Mouse (Mus musculus) liver, embryonic 14.5 days (tissue): ENCODE data around the gene Adamts6.

Experiments used
- CTCF ChIP-seq: IDR thresholded peaks from 2 replicates; pipeline ENCODE4 v1.5.1; 2016; ENCODE audit warnings: antibody characterized with exemption, low read depth, control low read depth
- EP300 ChIP-seq: IDR thresholded peaks from 2 replicates; pipeline ENCODE4 v1.6.1; 2016; ENCODE audit warnings: antibody characterized with exemption, low read depth

DNA sequence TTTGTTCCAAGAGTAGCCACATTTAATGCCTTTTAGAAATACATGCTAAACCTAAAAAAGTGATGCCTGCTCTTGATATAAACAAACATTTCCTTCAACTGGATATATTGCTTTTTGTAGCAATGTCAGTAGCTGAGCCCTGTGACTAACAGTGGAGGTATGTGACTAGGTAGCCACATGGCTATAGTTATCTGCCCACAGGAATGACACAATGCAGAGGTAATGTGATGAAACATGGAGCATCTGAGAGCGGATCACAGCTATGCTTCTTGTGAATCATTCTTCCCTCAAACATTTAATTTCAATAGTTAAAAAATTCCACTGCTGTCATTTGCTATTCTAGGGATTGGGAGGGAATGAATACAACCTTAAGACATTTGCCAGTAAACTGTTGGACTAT, 172.7 kb downstream of the Adamts6 start:
- TF ChIP-seq CTCF, result no peak
- TF ChIP-seq EP300, result no peak
